Mouse (Mus musculus) gastrocnemius, adult 8-10 months (tissue): ENCODE results near the gene Il15ra. TPM values are rescaled to one million over a fixed set of nuclear protein-coding genes. Genes with fewer than 3 reads are reported as not detected.

Experiments used
- DNase-seq, 2 experiments: peaks; one replicate each; pipeline ENCODE4 v3.0.0; 2022; ENCODE audit warnings: low spot score in 2 of 2
- total RNA-seq, 4 experiments: library from RNA; stranded (reverse); gene quantifications; 2 replicates each; pipeline ENCODE4 v1.2.4; 2022

The Il15ra gene
- total RNA-seq, 4 experiments from 2014 or later = 15.5 to 25.7 (median 19.9) TPM

- peak; percentile 100 for DNase-seq
Measured at GRCm38 (mm10) chr2:11777091-11778068, 72.3 kb downstream of the Il15ra start, which contains the start of the genes Fbh1 and Ankrd16. Gene Fbh1, minus strand, starts transcription at chr2:11777582. Gene Ankrd16, plus strand, starts transcription at chr2:11777876.

- DNase-seq = peak; percentile 62 to 75
Measured at GRCm38 (mm10) chr2:11778087-11778823, 73.2 kb downstream of the Il15ra start.

Other genes with a start within 250 kb of the Il15ra start
- gene Pfkfb3, start 151.2 kb upstream of the Il15ra start, total RNA-seq = 100 to 1,000 TPM; 202 to 429 (median 324) TPM
- 10 to 100 TPM; 37.3 to 57.8 (median 46.3) TPM for gene Rbm17, start 101.1 kb upstream of the Il15ra start, total RNA-seq
- gene Gm17490, start 79.0 kb upstream of the Il15ra start, total RNA-seq = not detected
- under 1 TPM; 0.22 to 0.49 (median 0.26) TPM for gene Il2ra, start 62.5 kb upstream of the Il15ra start, total RNA-seq
- 10 to 100 TPM; 21.2 to 27.1 (median 23.5) TPM for gene Fbh1, start 72.3 kb downstream of the Il15ra start, total RNA-seq
- gene Ankrd16, start 72.6 kb downstream of the Il15ra start, total RNA-seq = 10 to 100 TPM; 24.3 to 29.0 (median 24.6) TPM